Comparison of ENCODE assay signal across 14 mouse cellular contexts in genomic region chr1:175025781-175026309, GRCm38 (mm10).
"Had no signal": no experiment of that assay in that cellular context is flagged by ENCODE, and none has a peak within 500 bp of the region (broad histone marks: within the 10 kb centered on the region; RNA-seq: fewer than 3 reads in every experiment).

No protein-coding gene starts in this region.

- ATAC-seq: liver, embryonic 12.5 days had no signal

- H3K9me3 ChIP-seq: limb, embryonic 15.5 days; liver, embryonic 12.5 days; lung, embryonic 15.5 days; neural tube, embryonic 15.5 days had no signal

- H3K27me3 ChIP-seq: limb, embryonic 15.5 days; liver, embryonic 12.5 days; lung, embryonic 15.5 days; neural tube, embryonic 15.5 days had no signal

- H3K9ac ChIP-seq: limb, embryonic 15.5 days; liver, embryonic 12.5 days; lung, embryonic 15.5 days; neural tube, embryonic 15.5 days had no signal

- H3K27ac ChIP-seq: limb, embryonic 15.5 days; liver, embryonic 12.5 days; lung, embryonic 15.5 days; neural tube, embryonic 15.5 days had no signal

- H3K4me1 ChIP-seq: liver, embryonic 12.5 days; lung, embryonic 15.5 days had no signal

- H3K4me2 ChIP-seq: limb, embryonic 15.5 days; liver, embryonic 12.5 days; lung, embryonic 15.5 days; neural tube, embryonic 15.5 days had no signal

- H3K36me3 ChIP-seq: limb, embryonic 15.5 days; liver, embryonic 12.5 days; lung, embryonic 15.5 days; neural tube, embryonic 15.5 days had no signal

- DNase-seq: kidney, adult 18-20 months; kidney, postnatal 14 days; left cerebral cortex, postnatal 4 days; lung, postnatal 14 days; midbrain, embryonic 14.5 days; right cerebral cortex, adult 18-20 months; right cerebral cortex, postnatal 4 days; thymus, adult 18-20 months; thymus, postnatal 14 days had no signal

- H3K4me3 ChIP-seq: limb, embryonic 15.5 days; liver, embryonic 12.5 days; lung, embryonic 15.5 days; myocyte; neural tube, embryonic 15.5 days had no signal
